Mouse (Mus musculus) adrenal gland, postnatal 36 days (tissue): ENCODE data around the gene Aurkc. TPM values are rescaled to one million over a fixed set of nuclear protein-coding genes. Genes with fewer than 3 reads are reported as not detected.
"Not testable (repeated sequence)": the region's sequence is repeated elsewhere in the genome, so short reads cannot be mapped to it uniquely, and the experiment has no call there.

ENCODE experiments used
- DNase-seq, 2 experiments: peaks; one replicate each; pipeline ENCODE4 v3.0.0; 2021; ENCODE audit warnings: mixed read lengths in 1 of 2
- long read RNA-seq, 2 experiments: library from polyadenylated mRNA; stranded (forward); transcript quantifications; one replicate each; pipeline ENCODE4 v2.0.0; 2021; ENCODE audit warnings: borderline sequencing depth in 2 of 2
- total RNA-seq, 2 experiments: library from RNA; stranded (reverse); gene quantifications; 2 replicates each; pipeline ENCODE4 v1.2.3; 2021

Aurkc gene
- total RNA-seq, result not detected
- long read RNA-seq, experiment 1, result 0 reads
- long read RNA-seq, experiment 2, result 0 reads

DNA sequence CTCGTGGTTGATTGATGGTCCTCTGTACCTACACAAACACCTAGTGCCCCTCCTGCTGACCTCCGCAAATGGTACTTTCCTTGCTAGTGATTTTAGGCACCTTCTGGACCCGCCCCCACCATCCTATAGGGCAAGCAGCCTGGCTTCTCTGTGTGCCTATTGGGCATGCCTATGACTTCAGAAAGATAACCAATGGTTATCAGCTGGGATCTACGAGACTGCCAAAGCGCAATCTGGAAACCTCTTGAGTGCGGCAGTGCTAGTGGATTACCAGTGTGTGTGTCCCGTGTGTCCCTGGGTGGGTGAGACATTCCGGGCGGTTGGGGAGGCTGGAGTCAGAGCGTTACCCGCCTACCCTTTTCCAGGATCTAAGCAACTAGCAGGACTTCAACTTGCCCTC is at the start of gene Aurkc:
Gene Aurkc, plus strand, starts transcription at position 50 of the 400 bp plus-strand sequence.
- not testable (repeated sequence) for DNase-seq

DNA sequence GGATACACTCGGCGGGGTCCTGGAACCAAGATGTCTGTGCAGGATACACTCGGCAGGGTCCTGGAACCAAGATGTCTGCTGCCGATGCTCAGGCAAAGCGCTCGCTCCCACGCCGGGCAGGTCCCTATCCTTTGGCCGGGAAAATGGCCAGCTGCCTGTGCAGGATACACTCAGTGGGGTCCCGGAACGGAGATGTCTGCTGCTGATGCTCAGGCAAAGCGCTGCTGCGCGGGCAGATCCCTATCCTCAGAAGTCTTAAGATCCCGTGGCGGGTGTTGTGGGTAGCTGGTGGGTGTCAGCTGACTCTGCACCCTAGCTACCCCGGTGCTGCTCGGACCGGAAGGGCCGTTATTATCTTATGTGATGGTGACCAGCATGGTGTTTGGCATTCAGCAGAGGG is 47.0 kb upstream of the Aurkc start:
- DNase-seq, result not testable (repeated sequence)

DNA sequence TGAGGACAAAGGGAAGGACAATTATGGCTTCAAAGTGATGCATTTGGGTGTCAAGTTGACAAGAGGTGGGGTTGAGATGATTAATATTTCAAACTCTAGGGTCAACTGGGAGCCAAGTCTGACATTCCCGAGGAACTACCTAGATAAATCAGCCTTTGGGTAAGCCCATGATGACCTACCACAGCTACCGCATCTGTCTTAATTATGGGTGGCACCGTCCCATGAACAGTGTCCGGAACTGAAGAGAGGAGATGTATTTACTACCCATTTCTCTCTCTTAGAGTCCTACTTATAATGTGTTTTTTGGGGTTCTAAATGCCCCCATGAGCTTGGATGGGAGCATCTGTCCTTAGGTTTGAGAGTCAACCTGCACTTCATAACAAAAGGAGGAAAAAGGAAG is 38.5 kb upstream of the Aurkc start:
- DNase-seq, result no peak

DNA sequence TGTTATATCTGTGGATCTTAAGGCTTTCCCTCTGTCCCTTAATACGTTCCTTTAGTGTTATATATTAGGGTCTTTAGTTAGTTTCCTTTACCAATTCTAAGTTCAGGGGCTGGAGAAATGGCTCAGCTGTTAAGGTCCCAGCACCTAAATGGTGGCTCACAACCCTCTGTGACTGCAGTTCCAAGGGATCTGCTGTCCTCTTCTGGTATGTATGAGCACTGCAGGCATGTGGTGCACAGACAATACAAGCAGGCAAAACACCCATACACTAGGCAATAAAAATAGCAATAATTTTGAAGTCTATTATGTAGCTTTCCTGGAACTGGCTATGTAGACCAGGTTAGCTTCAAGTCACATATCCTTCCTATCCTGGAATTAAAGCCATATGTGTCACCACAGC is 36.5 kb upstream of the Aurkc start:
- DNase-seq, result no peak

DNA sequence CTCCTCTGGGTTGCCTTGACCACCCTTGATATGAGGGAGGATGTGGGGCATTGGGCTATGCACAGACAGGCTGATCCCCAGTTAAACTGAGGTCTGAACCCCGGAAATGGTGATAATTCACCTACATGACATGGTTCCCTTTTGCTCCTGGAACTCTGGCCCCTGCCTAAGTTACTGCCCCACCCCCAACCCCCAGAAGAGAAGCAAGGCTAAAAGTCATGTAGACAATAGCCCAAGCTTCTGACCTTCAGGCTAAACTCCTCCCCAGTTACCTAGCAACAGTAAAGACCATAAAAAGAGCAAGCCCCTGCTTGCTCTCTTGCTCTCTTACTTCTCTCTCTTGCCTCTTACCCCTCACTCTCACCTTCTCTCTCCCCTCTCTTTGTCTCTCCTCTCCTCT is 21.5 kb upstream of the Aurkc start:
- DNase-seq, result no peak

DNA sequence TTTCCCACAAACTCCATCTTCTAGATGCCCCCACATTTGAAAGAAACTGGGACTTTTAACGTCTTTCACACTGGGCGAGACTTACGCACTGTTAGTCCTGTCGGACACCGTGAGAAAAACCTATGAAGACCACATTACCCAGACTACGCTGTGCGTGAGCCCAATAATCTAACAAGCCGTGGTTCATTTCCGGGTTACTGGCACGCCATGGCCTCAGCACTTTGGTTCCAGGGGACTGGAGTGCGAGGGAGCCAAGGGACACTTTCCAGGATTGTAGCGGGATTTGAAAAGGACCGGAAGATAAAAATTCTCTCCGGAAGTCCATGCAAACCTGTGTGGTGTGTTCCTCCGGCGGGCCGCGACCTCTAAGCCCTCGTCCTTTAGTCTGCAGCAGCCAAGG is 18.2 kb upstream of the Aurkc start:
- DNase-seq, result no peak

DNA sequence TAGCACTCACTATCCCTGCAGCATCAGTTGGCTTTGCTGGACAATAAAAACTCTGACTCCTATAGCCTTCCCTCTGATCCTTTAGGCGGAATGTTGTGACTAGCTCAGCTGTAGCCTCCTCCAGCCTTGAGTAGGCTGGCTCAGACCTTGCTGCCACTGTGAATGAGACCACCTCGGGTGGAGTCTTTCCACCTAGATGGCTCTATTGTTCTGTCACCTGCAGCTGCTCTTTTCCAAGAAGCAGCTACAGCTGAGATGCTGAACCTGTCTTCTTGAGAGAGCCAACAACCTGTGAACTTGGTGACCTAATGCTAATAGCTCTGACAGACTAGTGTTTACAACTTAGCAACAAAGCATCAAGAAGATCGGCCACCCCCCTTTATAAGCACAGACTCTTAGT is 3.8 kb downstream of the Aurkc start:
- not testable (repeated sequence) for DNase-seq

DNA sequence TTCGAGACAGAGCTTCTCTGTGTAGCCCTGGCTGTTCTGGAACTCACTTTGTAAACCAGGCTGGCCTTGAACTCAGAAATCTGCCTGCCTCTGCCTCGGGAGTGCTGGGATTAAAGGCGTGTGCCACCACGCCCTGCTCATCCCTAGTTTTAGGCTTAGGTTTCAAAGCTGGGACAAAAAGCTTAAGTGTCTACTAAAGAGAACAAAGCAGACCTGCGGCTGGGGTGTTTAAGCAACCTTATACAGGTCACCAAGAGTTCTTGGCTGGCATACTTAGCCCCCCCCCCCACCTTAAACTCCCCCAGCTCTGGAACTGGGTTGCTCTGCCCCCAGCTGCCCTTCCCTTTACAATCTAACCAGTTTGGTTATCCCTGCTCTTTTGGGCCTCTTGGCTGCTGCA is 10.3 kb downstream of the Aurkc start:
- not testable (repeated sequence) for DNase-seq

DNA sequence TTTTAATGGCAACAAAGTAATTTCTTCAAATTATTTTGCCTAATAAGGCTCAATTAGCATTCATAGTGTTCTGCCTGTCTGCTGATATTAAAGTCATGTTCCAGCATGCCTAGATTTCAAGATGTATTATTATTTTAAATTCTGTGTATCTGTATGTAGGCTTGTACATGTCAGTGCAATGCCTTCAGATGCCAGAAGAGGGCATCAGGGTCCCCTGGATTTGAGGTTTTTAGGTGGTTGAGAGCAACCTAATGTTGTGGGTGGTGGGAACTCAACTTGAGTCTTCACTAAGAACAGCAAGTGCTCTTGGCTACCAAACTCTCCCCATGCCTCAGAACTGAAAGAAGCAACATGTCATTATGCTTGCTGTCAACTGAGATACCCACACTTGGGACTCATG is 32.3 kb downstream of the Aurkc start:
- no peak for DNase-seq

DNA sequence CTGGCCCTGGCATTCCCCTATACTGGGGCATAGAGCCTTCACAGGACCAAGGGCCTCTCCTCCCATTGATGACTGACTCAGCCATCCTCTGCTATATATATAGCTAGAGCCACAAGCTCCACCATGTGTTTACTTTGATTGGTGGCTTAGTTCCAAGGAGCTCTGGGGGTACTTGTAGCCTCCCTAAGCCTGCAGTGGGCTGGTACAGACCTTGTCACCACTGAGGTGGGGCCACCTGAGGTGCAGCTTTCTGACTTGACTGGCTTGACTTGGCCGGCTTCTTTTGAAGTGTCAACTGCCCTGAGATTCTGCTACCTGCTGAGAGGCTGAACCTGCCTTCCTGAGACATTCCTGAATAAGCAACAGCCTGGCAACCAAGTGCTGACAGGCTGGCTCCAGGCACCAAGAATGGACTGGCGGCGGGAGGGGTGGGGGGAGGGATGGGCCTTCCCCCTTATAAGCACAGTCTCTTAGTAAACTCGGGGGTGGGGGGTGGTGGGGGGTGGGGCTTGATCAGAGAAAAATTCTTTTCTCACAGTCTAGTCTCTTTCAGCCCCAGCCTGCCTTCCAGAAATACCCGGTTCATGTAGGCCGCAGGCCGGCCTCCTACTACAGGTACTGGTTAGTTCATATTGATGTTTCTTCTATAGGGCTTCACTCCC is 54.7 kb downstream of the Aurkc start:
- not testable (repeated sequence) for DNase-seq

Other genes with a start within 250 kb of the Aurkc start
- gene Zfp954, start 126.2 kb downstream of the Aurkc start, total RNA-seq, result 10 to 100 TPM; 12.8 to 14.0 TPM
- gene Zfp773, start 141.5 kb downstream of the Aurkc start, total RNA-seq, result under 1 TPM; 0.36 to 0.63 TPM
- gene Zfp418, start 176.0 kb downstream of the Aurkc start, total RNA-seq, result 1 to 10 TPM; 1.7 to 1.8 TPM
- gene Zfp772, start 214.7 kb downstream of the Aurkc start, total RNA-seq, result 1 to 10 TPM; 3.9 to 4.5 TPM